Mouse (Mus musculus) frontal cortex, postnatal 10 days (tissue): ENCODE measurements around the gene Pabpn1l.

Experiments used
- DNase-seq, 2 experiments: peaks; one replicate each; pipeline ENCODE4 v3.0.0; 2022; ENCODE audit warnings: low spot score in 2 of 2, mixed read lengths in 1 of 2

Pabpn1l gene

DNA sequence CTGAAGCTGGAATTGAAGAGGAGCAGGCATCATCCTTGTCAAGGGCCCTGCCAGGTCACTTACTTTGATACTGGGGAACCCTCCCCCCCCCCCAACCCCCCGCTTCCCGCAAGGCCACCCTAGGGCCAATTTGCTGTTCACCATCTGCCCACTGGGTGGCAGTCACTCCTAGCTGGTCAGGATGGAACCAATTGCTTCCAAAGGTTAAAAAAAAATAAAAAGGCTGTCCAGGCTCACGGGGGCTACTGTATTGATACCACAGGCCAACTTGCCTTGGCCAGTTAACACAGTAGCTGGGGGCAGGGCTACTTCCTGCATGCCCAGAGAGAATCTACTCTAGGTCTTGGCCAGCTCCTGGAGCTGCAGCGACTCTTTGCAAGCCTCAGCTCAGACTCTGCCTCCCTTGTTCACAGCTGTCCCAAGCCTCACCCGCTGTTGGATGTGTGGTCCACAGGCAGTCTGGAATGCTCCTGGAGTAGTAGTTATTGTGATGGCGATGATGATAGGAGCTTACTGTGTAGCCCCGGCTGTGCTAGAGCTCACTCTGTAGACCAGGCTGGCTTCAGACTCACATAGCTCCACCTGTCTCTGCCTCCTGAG lies 4.5 kb downstream of the Pabpn1l start:
- peak in 1 of 2 experiments; percentile 69 for DNase-seq

DNA sequence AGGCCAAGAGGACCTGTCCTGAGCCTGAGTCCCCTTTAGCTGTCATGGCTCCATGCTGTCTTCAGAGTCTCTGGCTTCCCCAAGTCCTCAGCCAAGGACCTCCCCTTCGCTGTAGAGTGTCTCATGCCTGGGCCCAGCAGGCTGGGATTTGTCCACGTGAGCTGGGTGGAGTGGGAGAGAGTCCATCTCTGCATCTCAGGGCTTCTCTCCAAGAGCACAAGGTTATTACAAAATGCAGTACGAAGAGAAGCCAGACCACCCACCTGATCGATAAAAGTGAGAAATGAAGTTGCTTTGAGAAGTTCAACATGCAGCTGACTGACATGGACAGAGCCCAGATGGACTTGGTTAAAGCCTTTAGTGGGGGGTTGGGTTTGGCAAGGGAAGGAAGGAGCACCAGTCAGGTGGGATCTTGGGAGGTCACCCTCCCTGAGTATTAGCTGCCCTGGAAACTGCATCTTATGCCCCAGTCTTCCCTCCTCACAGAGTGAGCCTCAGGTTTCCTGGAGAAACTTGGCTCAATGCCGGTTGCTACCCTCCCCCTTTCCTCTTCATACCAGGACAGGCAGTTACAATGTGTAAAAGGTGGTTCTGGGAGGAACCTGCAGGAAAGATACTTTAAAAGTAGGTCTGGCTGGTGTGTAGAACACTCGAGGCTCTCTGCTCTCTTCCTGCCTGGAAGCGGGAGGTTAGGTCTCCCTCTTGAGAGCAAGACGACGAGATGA lies 6.2 kb downstream of the Pabpn1l start:
- DNase-seq = no peak

DNA sequence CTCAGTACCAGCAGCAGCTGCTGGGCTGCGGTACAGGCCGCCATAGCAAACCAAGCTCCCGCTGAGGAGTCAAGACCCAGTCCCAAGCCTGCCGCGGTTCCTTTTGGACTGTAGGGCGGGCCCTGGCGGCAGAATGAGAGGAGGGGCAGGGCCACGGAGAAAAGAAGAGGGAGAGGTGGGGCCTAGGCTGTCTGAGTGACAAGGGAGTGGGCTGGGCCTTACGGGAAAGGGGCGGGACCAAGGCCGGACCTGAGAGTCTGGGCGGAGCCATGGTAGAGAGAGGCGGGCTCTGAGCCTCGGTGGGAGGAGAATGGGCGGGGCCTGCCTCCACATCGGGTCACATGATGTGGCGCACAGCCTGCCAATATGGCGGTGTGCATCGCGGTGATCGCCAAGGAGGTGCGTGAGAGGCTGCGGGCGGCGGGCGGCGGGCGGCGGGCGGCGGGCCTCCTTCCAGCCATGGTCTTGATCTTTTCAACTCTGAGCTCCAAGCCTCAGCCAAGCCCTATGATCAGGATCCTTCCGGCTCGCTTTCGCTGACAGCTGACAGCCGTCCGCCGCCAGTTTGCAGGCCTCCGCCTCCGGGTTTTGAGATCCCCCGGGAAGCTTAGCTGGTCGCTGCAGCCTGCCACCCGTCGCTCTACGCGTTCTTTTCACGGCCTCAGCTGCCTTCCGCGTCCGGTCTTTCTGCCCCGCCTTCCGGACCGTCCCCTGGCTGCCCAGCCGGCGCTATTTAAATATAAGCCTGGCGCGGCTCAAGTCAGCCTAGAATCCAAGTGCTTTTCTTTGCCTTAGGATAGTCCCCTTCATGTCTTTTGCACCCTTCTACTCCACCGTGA lies 11.0 kb downstream of the Pabpn1l start, which contains the start of the genes Galns and Trappc2l:
Galns (minus strand) TSS at position 169 of the 839 bp plus-strand sequence.
Trappc2l (plus strand) TSS at position 346 of the 839 bp plus-strand sequence.
- peak; percentile 91 to 93 for DNase-seq

DNA sequence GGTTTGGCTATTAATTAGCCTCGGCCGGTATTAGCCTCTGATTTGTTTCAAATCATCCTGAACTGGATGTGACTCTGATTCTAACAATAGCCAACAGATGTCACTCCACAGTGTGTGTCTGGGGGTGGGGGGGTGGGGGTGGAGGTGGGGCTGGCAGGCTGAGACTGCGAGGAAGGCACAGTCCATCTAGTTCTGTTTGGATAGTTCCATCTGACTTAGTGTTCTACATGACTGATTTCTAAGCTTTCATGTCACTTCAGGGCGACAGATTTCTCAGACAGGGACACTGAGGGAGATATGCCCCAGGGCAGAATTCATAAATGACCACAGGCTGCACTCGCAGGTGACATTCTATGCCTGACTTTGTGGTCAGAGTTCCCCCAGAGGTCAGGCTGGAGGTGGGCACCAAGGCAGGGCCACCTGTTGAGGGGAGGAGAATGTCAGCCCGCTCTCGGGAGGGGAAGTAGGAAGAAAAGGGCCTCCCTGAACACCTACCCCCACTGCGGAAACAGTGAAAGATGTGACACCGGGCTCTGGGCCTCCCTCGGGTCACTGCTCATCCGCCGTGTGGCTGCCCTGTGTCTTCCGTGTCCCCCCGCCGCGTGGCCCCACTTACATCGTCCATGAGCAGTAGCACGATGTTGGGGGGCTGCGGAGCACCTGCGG lies 11.8 kb downstream of the Pabpn1l start:
- DNase-seq = no peak

DNA sequence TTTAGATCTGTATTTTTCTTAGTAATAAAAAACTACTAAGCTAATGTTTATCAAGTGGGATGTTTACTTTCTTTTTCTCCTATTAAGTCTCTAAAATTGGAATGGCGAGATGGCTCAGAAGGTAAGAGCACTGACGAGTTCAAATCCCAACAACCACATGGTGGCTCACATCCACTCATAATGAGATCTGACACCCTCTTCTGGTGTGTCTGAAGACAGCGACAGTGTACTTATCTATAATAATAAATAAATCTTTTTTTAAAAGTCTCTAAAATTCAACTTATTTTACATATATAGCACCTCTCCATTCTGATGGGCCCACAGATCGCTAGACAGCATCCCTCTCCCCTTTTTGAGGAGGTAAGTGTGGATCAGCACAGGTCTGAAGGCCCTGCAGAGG lies 12.3 kb downstream of the Pabpn1l start:
- no peak for DNase-seq

DNA sequence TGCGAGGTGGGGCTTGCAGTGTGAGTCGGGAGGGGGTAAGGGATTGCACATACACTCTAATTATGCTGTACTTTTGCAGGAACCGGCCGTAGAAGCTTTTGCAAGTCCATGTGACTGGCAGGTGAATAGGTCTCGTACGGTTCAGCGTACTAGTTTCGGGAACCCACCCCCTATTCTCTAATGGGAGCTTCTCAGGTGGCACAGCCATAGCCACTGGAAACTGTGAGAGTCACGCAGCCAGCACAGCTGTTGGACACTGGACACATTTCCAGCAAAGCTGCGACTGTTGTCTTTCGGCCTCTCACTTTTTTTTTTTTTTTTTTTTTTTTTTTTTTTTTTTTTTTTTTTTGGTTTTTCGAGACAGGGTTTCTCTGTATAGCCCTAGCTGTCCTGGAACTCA lies 15.7 kb downstream of the Pabpn1l start:
- DNase-seq = no peak

DNA sequence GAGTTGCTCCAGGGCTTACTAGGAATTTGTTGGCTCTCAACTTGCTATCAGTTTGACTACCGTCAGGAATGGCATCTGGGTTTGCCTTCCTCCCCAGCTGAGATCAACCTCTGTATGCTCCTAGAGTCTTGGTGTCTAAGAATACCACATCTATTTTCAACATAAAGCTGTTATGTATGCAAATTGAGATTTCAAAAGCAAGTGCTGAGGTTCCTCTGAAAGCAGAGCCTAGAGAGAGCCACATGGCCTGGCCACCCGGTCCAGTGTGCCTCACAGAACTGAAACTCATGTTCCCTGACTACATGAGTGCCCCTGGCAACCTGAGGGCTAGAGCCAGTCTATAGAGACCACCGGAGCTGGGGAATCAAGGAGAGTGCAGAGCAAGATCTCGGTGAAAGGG lies 17.2 kb downstream of the Pabpn1l start:
- DNase-seq = no peak

DNA sequence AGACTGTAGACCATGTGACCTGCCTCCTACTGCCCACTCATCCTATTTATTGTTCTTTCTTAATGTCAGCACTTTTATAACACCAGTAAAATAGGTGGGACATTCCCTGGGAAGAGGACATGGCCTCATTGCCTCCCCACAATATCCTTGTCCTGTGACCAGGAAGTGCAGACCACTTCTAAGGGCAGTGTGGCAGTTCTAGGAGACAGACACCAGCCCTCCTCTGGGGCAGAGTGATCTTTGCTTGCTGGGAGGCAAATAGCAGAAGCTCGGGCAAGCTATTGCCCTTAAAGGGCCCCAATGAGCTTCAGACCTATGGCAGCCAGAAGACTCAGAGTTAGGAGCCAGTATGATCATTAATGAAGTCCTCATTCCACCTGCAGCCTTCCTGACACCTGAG lies 17.9 kb downstream of the Pabpn1l start:
- DNase-seq = no peak

DNA sequence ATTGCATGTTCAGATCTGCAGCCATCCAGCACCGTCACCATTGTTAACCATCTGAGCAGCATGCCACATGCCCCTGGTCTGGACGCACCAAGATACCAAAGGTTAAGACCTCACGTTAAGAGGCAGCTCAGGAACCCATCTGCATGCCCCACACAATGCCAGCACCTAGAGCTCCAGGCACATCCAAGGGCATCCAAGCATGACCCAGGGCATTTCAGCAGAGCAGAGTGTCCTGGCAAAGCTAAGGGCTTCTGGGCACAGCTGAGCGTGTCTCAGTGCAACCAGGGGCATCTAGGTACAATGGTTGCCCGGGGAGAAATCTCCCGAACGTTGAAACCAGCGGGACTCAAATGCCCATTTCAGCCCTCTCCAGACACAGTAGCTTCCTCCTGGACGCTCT lies 21.9 kb downstream of the Pabpn1l start:
- no peak for DNase-seq

DNA sequence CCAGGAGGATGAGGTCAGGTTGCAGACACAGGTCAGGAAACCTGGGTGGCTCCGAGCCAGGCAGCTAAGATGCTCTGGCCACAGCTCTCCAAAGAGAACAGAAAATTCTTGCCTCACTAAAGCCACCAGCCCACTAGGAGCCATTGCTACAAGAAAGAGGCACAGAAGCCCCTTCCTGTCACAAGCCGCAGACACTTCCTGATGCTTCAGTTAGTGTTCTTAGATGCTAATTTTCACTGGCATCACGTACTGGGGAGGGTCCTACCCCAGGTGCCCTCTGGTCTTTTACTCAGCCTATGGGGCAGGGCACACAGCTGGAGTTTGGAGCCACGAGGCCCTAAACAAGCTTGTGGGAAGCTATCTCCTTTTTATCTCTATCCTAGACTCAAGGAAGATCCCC lies 26.5 kb downstream of the Pabpn1l start:
- DNase-seq = no peak

DNA sequence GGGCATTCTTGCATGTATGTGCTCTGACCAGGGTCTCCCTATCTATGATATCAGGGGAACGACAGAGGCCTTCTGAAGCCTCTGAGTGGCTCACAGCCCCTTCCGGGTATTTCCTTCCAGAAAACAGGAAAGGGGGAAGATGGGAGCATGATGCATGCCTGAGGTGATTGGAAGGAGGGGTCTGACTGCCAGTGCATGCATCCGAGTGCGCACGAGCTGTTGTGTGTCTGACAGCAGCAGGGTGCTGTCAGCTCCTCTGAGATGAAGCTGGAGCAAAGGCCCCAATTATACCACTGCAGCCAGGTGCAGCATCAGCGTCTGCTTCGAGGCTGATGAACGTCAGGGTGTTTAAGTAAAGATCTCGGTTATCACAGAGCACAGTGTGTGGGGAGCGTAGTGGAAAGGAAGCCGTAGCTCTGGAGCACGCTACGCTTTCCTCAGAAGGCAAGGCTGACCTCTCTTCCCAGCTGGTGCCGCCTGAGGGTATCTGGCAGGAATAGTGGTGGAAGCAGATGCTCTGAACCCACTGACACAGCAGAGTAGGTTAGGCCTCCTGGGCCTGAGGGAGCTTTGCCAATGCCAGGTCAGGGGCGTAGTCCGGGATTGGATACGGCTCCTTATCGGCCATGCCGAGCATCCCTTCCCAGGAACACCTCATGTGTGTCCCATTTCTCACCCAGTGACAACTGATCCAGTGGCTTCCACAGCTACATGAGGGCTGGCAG lies 28.6 kb downstream of the Pabpn1l start:
- DNase-seq = no peak

DNA sequence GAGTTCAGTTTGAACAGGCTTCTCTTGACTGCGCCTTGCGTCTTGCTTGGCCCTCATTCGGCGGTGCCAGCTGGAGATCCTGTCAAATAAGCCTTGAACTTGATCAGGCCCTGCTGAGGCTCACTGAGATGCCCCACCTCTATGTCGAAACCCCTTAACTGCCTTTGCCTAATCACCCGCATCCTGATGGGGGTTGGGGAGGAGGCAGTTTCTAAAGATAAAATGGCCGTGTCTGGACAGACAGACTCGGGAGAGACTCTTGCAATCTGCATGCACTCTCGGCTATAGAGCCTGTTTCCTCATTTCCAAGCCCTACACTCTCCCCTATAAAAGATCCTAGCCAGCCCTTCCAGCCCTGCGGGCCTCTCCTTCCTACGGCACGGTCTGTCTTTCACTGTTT lies 29.3 kb downstream of the Pabpn1l start:
- DNase-seq = no peak

DNA sequence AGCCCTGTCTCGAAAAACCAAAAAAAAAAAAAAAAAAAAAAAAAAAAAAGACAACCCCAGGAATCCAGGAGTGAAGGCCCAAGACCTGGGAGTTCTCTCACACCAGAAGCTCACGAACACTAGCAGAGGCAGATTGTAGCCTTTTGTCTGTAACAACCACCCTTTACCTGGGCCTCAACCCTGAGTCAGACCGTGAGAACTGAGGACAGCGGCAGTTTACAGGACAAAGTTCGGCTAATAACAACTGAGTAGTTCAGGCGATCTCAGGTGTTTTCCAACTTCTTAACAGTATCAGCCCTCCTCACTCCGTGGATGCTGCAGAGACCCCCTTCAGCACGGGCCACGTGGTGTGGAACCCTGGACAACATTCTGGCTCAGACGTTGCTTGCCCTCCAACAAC lies 35.8 kb downstream of the Pabpn1l start:
- DNase-seq = no peak

DNA sequence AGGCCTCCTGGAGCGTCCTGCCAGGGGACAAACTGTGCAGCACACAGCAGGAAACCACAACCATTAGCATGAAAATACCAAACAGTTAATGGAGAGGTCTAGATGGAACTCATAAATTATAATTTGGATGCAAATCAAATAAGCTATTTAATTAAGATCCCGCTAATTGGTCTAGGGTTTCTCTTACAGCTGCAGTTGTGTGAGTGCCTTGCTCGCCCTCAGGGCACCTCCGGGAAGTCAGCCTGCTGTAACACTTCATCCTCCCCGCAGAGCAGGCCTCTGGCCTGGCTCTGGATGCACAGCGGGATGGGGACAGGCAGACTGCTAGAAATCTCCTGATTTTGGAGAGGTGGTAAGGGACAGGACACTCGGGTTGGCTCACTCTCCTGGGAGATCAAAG lies 36.4 kb downstream of the Pabpn1l start:
- no peak for DNase-seq

DNA sequence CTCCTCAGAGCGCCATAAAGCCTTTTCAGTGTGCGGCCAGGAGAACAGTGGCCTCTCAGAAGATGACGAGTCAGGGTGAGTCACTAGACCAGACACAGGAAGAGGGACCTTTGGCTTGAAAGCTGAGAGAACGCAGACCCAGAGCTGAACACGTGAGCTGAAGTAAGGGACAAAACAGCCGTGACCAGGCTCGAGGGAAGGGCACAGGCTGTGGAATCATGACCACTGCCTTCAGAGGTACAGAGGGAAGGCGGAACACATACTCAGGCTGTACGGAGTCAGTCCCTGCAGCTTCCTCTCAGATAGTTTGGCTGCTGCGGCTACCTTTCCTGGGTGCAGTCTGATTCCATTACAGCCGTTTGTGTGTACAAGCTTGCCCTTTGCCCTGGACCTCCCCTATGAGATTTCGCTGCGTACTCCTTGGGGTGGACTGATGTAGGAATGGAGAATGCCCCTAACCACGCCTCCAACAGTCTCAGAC lies 37.1 kb downstream of the Pabpn1l start:
- DNase-seq = no peak

DNA sequence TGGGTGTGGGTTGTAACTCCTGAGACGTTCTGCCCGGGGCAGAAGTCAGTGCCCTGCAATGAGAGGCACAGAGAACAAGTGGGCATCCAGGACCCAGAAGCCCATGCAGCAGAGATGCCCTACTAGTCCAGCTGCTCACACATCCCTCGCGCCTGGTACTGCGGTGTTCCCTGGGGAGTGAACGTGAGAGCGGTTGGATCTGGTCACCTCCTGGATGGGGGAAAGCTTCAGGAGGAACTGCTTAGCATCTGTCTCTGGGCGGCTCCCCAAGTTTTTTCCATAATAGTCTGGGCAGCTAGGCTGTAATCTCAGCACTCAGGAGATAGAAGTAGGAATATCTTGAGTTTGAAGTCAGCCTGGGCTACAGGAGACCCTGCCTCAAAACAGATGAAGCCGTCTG lies 37.6 kb downstream of the Pabpn1l start:
- DNase-seq = no peak

DNA sequence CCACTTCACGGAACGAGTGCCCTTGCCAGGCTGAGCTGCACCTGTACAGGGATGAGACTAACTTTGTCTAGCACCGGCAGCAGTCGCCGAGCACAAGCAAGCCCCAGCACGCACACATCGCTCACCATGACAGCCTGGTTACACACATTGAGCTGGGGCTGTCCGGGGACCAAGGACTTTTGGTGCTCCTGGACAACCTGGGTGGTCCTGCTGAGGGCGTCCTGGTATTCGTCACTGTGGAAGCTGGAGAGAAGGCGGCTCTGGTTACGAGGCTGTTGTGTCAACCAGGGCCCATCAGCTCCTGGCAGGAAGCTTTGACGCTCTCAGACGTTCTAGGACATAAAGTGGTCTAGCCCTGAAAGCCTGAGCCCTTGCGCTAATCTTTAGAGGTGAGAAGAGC lies 41.6 kb downstream of the Pabpn1l start:
- DNase-seq = no peak

DNA sequence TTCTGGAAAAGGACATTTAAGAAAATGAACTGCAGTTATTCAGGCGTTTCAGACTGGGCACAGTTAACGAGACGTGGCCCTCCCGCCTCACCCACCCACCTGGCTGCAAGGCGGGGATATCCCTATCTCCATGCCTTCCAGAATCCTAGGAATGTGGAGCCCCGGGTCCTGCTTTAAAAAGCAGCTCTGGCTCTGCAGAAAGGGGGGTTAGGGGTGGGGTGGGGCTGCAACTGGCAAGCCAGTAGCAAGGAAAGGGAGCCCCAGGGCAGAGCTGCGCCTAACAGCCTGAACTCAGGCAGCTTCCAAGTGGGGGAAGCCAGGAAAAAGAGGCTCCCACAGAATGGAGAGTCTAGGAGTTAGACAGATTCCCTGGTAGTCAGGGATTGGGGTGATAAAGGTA lies 43.3 kb downstream of the Pabpn1l start:
- DNase-seq = no peak

DNA sequence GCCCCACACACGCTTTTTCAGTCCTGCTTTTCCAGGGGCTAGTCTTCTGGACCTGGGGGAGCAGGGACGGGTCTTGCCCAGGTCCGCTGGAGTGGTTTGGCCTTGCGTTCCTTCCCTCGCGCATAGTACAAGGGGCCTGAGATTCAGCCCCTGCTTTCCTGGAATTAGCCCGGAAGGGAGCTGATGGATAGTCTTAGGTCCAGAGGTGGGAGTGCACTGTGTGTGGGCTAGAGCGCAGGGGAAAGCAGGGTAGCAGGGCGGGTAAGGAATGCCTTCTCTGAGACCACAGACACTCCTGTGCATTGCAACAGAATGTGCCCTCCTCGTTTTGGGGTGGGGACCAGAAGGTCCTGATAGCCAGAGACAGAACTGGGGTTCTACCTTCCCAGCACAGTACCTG lies 45.4 kb downstream of the Pabpn1l start:
- DNase-seq = no peak

DNA sequence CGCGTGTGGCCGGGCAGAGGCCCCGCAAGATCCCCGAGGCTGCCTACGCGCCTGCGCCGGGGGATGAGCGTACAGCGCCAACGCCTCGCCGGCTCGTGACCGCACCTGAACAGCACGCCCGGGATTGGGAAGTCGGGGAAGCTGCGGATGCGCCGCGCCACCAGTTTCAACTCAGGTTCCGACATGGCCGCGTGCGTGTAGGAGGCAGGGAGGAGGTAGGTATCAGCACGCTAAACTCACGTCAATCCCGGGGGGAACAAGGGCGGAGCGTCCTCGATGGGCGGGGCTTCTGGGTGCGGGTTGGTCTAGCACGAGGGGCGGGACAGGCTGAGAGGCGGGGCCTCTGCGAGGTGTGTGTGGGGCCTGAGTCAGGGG lies 45.9 kb downstream of the Pabpn1l start, which contains the start of gene Aprt:
Aprt (minus strand) TSS at position 262 of the 375 bp plus-strand sequence.
- peak; percentile 90 to 92 for DNase-seq
